Mouse (Mus musculus) adrenal gland, adult (tissue): Measurements from ENCODE around the gene Zfp383.
A peak's percentile ranks its signal among the peaks of the same experiment; 100 is the strongest.
"Not testable (repeated sequence)": the region's sequence is repeated elsewhere in the genome, so short reads cannot be mapped to it uniquely, and the experiment has no call there.

ENCODE experiments used
- DNase-seq, 2 experiments: peaks; one replicate each; pipeline ENCODE4 v3.0.0; 2022 to 2023; ENCODE audit warnings: low spot score in 1 of 2; ENCODE audit not compliant: inconsistent age in 2 of 2

Zfp383 gene

GRCm38 (mm10) chr7:29938856-29939255, 30.8 kb downstream of the Zfp383 start:
- DNase-seq = no peak

- DNase-seq = no peak
Measured at GRCm38 (mm10) chr7:29941027-29941426, 33.0 kb downstream of the Zfp383 start.

- DNase-seq = no peak
Measured at GRCm38 (mm10) chr7:29942740-29943139, 34.7 kb downstream of the Zfp383 start.

- no peak for DNase-seq
Measured at GRCm38 (mm10) chr7:29943720-29944119, 35.7 kb downstream of the Zfp383 start.

GRCm38 (mm10) chr7:29944201-29944600, 36.2 kb downstream of the Zfp383 start:
- no peak for DNase-seq

GRCm38 (mm10) chr7:29953086-29953485, 45.1 kb downstream of the Zfp383 start:
- DNase-seq = no peak

GRCm38 (mm10) chr7:29953513-29954401, 45.7 kb downstream of the Zfp383 start, which contains the start of gene Zfp74:
Zfp74 (minus strand) TSS chr7:29954089.
- peak; percentile 83 to 95 for DNase-seq

DNA sequence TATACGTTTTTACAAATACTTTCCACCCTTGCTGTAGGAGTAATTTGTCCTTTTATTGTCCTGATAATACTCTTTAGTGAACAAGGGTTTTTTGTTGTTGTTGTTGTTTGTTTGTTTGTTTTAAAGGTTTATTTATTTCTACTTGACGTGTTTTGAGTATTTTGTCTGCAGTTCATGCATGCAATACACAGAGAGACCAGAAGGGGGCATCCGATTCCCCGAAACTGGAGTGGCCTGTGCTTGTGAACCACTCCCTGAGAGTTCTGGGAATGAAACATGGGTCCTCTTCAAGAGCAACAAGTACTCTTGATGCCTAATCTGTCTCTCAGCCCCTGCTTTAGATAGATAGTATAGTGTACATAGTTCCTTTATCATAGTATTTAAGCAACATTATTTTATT, 46.7 kb downstream of the Zfp383 start:
- DNase-seq = peak; percentile 37 to 79

DNA sequence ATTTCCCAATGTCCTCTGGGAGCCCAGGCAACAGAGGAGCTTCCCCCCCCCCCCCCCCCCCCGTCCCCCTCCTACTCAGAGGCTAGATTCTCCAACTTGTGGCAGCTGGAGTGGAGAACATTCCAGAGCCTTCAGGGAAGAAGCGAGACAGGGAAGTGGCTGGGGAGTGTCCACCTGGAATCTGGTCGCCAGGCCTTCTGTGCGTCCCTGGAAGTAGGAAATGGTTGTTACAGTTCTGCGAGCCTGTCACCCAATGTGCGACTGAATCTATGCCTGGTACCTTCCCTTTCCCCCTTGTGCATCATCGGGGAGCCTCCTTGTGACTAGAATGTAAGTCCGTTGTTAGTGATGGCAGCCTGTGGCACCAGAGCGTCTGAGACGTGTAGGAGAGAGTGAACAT, 48.2 kb downstream of the Zfp383 start:
- DNase-seq = no peak

- DNase-seq = no peak
Measured at GRCm38 (mm10) chr7:29958125-29958724, 50.2 kb downstream of the Zfp383 start.

DNA sequence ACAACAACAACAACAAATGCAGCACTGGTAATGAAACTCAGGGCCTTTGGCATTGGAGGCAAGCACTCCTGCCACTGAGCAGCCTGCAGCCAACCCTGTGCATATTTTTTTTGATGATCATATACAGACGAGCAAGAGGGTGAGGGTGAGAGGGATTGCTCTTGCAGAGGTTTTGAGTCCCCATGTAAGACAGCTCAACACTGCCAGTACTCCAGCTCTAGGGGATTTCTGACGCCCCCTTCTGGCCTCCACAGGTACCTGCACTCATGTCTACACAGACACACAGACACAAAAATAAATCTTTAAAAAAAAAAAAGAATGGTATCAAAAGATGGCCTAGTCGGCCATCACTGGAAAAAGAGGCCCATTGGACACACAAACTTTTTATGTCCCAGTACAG, 51.0 kb downstream of the Zfp383 start:
- no peak for DNase-seq

- not testable (repeated sequence) for DNase-seq
Measured at GRCm38 (mm10) chr7:29965115-29965810, 57.2 kb downstream of the Zfp383 start.
